Mouse (Mus musculus) embryonic fibroblast, embryonic 13.5 days (primary cell): ENCODE results near the gene Dtd1.

Experiments used
- CTCF ChIP-seq: IDR thresholded peaks from 2 replicates; pipeline ENCODE4 v1.5.1; 2011; ENCODE audit warnings: mild to moderate bottlenecking, control low read depth, low read length, moderate library complexity, borderline replicate concordance; ENCODE audit not compliant: insufficient read depth
- POLR2A ChIP-seq: IDR thresholded peaks from 2 replicates; pipeline ENCODE4 v1.6.1; 2011; ENCODE audit warnings: low read depth, mild to moderate bottlenecking, control low read depth, low read length, moderate library complexity

DNA sequence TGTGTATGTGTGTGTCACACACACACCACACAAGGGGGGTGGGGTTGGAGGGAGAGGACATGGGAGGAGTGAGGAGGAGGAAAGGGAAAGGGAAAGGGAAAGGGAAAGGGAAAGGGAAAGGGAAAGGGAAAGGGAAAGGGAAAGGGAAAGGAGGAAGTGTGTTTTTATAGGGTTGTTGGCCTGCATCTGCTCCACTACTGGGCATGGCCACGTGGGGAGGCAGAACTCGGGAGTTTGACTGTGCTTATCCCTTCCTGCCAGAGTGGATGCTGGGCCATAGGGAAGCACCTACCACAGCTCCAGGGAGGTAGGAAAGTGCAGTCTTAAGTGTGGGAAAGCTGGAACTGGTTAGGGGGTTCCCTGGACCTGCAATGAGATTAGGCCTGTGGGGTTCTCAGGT is 114.9 kb downstream of the Dtd1 start:
- TF ChIP-seq CTCF (no peak), POLR2A (no peak)
